Mouse (Mus musculus): ENCODE results near the gene Adgre4.
A peak's percentile ranks its signal among the peaks of the same experiment; 100 is the strongest.
"Not testable (repeated sequence)": the region's sequence is repeated elsewhere in the genome, so short reads cannot be mapped to it uniquely, and the experiment has no call there.

Adgre4 gene

GRCm38 (mm10) chr17:55749786-55750185 is at the start of gene Adgre4:
Gene Adgre4, plus strand, starts transcription at chr17:55749984.
- no peak for DNase-seq (ENCODE audit: low read depth, low spot score)

- peak; percentile 86 for DNase-seq (ENCODE audit: low read depth, low spot score)
Measured at GRCm38 (mm10) chr17:55702161-55702820, 47.5 kb upstream of the Adgre4 start.

- DNase-seq (ENCODE audit: low read depth, low spot score), result peak; percentile 1
Measured at GRCm38 (mm10) chr17:55702865-55703264, 46.9 kb upstream of the Adgre4 start.

GRCm38 (mm10) chr17:55711984-55712811 is 37.6 kb upstream of the Adgre4 start, which contains the start of gene Pot1b:
Gene Pot1b, minus strand, starts transcription at chr17:55712628.
- peak; percentile 99 for DNase-seq (ENCODE audit: low read depth, low spot score)

- DNase-seq (ENCODE audit: low read depth, low spot score), result no peak
Measured at GRCm38 (mm10) chr17:55721270-55721669, 28.5 kb upstream of the Adgre4 start.

- no peak for DNase-seq (ENCODE audit: low read depth, low spot score)
Measured at GRCm38 (mm10) chr17:55722250-55722649, 27.5 kb upstream of the Adgre4 start.

GRCm38 (mm10) chr17:55726193-55726592 is 23.6 kb upstream of the Adgre4 start:
- no peak for DNase-seq (ENCODE audit: low read depth, low spot score)

- DNase-seq (ENCODE audit: low read depth, low spot score), result no peak
Measured at GRCm38 (mm10) chr17:55736675-55737074, 13.1 kb upstream of the Adgre4 start.

- DNase-seq (ENCODE audit: low read depth, low spot score), result no peak
Measured at GRCm38 (mm10) chr17:55751170-55751569, 1.4 kb downstream of the Adgre4 start.

- DNase-seq (ENCODE audit: low read depth, low spot score), result peak; percentile 1
Measured at GRCm38 (mm10) chr17:55813642-55814041, 63.9 kb downstream of the Adgre4 start.

GRCm38 (mm10) chr17:55816853-55817252 is 67.1 kb downstream of the Adgre4 start:
- no peak for DNase-seq (ENCODE audit: low read depth, low spot score)

- no peak for DNase-seq (ENCODE audit: low read depth, low spot score)
Measured at GRCm38 (mm10) chr17:55821566-55821965, 71.8 kb downstream of the Adgre4 start.

- no peak for DNase-seq (ENCODE audit: low read depth, low spot score)
Measured at GRCm38 (mm10) chr17:55843067-55843466, 93.3 kb downstream of the Adgre4 start.

- no peak for DNase-seq (ENCODE audit: low read depth, low spot score)
Measured at GRCm38 (mm10) chr17:55877184-55877583, 127.4 kb downstream of the Adgre4 start.

GRCm38 (mm10) chr17:55878282-55878635 is 128.5 kb downstream of the Adgre4 start:
- peak; percentile 11 for DNase-seq (ENCODE audit: low read depth, low spot score)

GRCm38 (mm10) chr17:55878636-55879369 is 129.0 kb downstream of the Adgre4 start, which contains the start of gene Zfp119a:
Gene Zfp119a, minus strand, starts transcription at chr17:55878930.
- DNase-seq (ENCODE audit: low read depth, low spot score), result peak; percentile 86

- no peak for DNase-seq (ENCODE audit: low read depth, low spot score)
Measured at GRCm38 (mm10) chr17:55883631-55884030, 133.8 kb downstream of the Adgre4 start.

GRCm38 (mm10) chr17:55884912-55885311 is 135.1 kb downstream of the Adgre4 start:
- DNase-seq (ENCODE audit: low read depth, low spot score), result no peak

- DNase-seq (ENCODE audit: low read depth, low spot score), result not testable (repeated sequence)
Measured at GRCm38 (mm10) chr17:55892406-55892955, 142.7 kb downstream of the Adgre4 start.

- DNase-seq (ENCODE audit: low read depth, low spot score), result no peak
Measured at GRCm38 (mm10) chr17:55903087-55903486, 153.3 kb downstream of the Adgre4 start.
